Mouse (Mus musculus) embryonic facial prominence, embryonic 14.5 days (tissue): ENCODE results near the gene Ablim2. TPM values are rescaled to one million over a fixed set of nuclear protein-coding genes. Genes with fewer than 3 reads are reported as not detected.

Source experiments
- ATAC-seq: fragments of 200-750 bp; cut with Nextera tagmentation; 2 replicates; pipeline ENCODE4 v1.8.0; 2017; ENCODE audit warnings: low read depth, moderate number of reproducible peaks, moderate TSS enrichment
- DNase-seq: peaks from one replicate; pipeline ENCODE4 v3.0.0-alpha.2; 2015; ENCODE audit warnings: low spot score
- H3K27ac ChIP-seq: fragments of 300-500 bp; sonication (generic); replicated peaks from 2 replicates; pipeline ENCODE4 v1.5.1; 2014; ENCODE audit warnings: low read depth, mild to moderate bottlenecking, low read length, moderate library complexity
- H3K27me3 ChIP-seq: fragments of 300-500 bp; sonication (generic); replicated peaks from 2 replicates; pipeline ENCODE4 v1.6.1; 2014; ENCODE audit warnings: low read length; ENCODE audit not compliant: control insufficient read depth, insufficient read depth
- H3K36me3 ChIP-seq: fragments of 300-500 bp; sonication (generic); 2 replicates; pipeline ENCODE4 v1.6.1; 2014; ENCODE audit warnings: low read length, mixed read lengths; ENCODE audit not compliant: control insufficient read depth, insufficient read depth
- H3K4me1 ChIP-seq: fragments of 300-500 bp; sonication (generic); 2 replicates; pipeline ENCODE4 v1.6.1; 2014; ENCODE audit warnings: antibody characterized with exemption, low read length; ENCODE audit not compliant: control insufficient read depth, insufficient read depth
- H3K4me2 ChIP-seq: fragments of 300-500 bp; sonication (generic); 2 replicates; pipeline ENCODE4 v1.6.1; 2014; ENCODE audit warnings: low read depth, mild to moderate bottlenecking, low read length, moderate library complexity, mixed read lengths
- H3K4me3 ChIP-seq: fragments of 300-500 bp; sonication (generic); 2 replicates; pipeline ENCODE4 v1.5.1; 2014; ENCODE audit warnings: low read depth, mild to moderate bottlenecking, low read length
- H3K9ac ChIP-seq: fragments of 300-500 bp; sonication (generic); 2 replicates; pipeline ENCODE4 v1.6.1; 2014; ENCODE audit warnings: low read depth, mild to moderate bottlenecking, low read length, moderate library complexity, mixed read lengths
- H3K9me3 ChIP-seq: fragments of 300-500 bp; sonication (generic); 2 replicates; pipeline ENCODE4 v1.6.1; 2016; ENCODE audit warnings: low read length; ENCODE audit not compliant: control insufficient read depth
- WGBS: fragments of 180-500 bp; shearing (Covaris S2); extraction: QIAGEN DNeasy Blood & Tissue Kit; methylation state at CpG from one replicate; pipeline ENCODE4 v1.1.7; 2014; 5-methylcytosine and 5-hydroxymethylcytosine counted together
- polyA plus RNA-seq: library from polyadenylated mRNA; unstranded; fragments of >200 nt; fragmentation: Nextera tagmentation; extraction: Ambion mirVana; gene quantifications from 2 replicates; pipeline ENCODE4 v1.2.1, GENCODE M21; 2014

Gene Ablim2
- polyA plus RNA-seq, 1 experiment from 2014 or later: 5.4 TPM

DNA sequence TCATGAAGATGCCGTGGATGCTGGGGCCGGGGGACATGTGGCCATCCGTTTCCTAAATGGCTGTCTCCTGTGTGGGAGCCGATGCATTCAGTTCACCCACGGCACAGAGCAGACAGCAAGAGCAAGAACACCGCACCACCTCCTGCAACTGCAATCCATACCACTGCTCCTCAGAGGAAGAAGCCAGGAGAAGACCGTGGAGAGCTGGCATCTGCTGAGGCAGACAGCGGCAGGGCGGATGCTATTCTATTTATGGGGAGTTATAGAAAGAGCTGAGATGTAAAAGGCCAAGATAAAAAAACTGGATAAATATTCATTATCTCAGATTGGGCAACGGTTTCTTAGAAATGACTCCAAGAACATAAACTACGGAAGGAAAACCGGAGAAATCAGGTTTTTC lies 30.2 kb downstream of the Ablim2 start:
- Histone ChIP-seq H3K4me3 (no peak overlapping the region), H3K4me1 (no peaks in the 10 kb centered on the region), H3K27ac (no peak overlapping the region), H3K4me2 (no peak overlapping the region), H3K36me3 (no peaks in the 10 kb centered on the region), H3K27me3 (no peaks in the 10 kb centered on the region), H3K9me3 (no peaks in the 10 kb centered on the region), H3K9ac (no peak overlapping the region)
- no peak for ATAC-seq
- DNase-seq: no peak
- 85% methylated on average over 12 of the region's 12 CpGs for WGBS

DNA sequence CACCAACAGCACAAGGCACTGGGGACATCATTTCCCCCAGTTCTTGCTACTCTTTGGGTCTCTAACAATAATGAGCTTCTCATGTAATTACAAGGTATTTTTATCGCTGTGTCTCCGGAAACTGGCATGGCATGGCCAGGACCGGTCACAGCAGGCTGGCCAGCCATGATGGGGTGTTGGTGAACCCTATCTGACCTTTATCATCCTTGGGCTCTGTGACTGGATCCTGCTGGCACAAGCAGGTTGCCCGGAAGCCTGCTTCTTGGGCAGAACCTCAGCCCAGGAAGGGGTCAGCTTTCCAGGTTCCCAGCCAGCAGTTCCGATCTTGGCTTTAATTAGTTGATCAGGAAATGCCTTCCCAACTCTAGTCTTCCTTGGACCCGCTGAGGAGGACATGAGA lies 31.0 kb downstream of the Ablim2 start:
- Histone ChIP-seq H3K9ac (no peak overlapping the region), H3K27me3 (no peaks in the 10 kb centered on the region), H3K36me3 (no peaks in the 10 kb centered on the region), H3K9me3 (no peaks in the 10 kb centered on the region), H3K4me3 (no peak overlapping the region), H3K4me2 (no peak overlapping the region), H3K4me1 (no peaks in the 10 kb centered on the region), H3K27ac (no peak overlapping the region)
- DNase-seq (no peak), ATAC-seq (no peak)
- 73% methylated on average over 6 of the region's 6 CpGs for WGBS

DNA sequence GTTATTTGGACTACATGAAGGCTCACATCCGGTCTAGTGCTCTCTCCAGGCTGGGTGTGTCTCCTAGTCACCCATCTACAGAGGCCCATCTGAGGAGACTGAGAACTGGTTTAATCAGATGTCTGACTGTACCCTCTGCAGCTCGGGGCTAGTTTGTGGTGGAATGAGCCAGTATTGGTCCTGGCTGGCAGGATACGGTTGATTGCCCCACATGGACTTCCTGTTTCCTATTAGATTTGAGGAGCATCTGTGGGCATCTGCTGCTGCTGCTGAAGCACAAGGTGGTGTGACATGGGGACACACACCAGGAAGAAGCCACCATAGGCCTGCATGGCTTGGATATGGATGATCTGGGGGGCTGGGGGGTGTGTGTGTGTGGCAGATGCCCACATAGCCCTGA lies 32.0 kb downstream of the Ablim2 start:
- 73% methylated on average over 3 of the region's 3 CpGs for WGBS

DNA sequence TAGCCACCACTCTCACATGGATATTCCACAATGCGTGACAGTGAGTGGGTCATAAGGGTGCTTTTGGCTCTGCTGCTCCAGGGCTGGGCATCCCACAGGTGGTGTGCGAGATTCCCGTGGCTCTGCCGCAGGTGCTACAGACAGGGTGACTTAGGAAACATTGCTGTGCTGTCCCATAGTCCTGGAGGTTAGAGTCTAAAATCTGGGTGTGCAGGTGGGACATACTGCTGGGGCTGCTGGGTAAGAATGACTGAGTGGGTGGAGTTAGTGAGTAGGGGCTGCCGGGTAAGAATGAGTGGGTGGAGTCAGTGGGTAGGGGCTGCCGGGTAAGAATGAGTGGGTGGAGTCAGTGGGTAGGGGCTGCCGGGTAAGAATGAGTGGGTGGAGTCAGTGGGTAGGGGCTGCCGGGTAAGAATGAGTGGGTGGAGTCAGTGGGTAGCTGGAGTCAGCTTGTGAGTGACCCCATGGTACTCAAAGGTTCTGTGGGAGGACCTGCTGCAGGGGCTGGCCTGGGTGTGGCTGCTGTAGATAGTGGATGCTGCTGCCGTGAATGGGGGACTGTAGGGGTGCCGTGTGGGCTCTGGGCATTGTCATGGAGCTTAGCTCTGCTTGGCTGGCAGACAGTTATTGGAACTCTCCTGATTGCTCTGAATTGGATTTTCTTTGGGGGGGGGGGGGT lies 32.8 kb downstream of the Ablim2 start:
- no peak for ATAC-seq
- WGBS: 50% methylated on average over 10 of the region's 10 CpGs
- H3K4me2 ChIP-seq: no peak overlapping the region
- no peaks in the 10 kb centered on the region for H3K9me3 ChIP-seq
- no peaks in the 10 kb centered on the region for H3K4me1 ChIP-seq
- no peaks in the 10 kb centered on the region for H3K36me3 ChIP-seq
- no peak overlapping the region for H3K4me3 ChIP-seq
- H3K9ac ChIP-seq: no peak overlapping the region
- H3K27ac ChIP-seq: no peak overlapping the region
- DNase-seq: no peak
- H3K27me3 ChIP-seq: no peaks in the 10 kb centered on the region

More for the DNA sequence above, 32.0 kb downstream of the Ablim2 start:
- Histone ChIP-seq H3K4me1 (no peaks in the 10 kb centered on the region), H3K9ac (no peak overlapping the region), H3K27ac (no peak overlapping the region), H3K36me3 (no peaks in the 10 kb centered on the region), H3K27me3 (no peaks in the 10 kb centered on the region), H3K9me3 (no peaks in the 10 kb centered on the region), H3K4me3 (no peak overlapping the region), H3K4me2 (no peak overlapping the region)
- ATAC-seq (no peak), DNase-seq (no peak)

DNA sequence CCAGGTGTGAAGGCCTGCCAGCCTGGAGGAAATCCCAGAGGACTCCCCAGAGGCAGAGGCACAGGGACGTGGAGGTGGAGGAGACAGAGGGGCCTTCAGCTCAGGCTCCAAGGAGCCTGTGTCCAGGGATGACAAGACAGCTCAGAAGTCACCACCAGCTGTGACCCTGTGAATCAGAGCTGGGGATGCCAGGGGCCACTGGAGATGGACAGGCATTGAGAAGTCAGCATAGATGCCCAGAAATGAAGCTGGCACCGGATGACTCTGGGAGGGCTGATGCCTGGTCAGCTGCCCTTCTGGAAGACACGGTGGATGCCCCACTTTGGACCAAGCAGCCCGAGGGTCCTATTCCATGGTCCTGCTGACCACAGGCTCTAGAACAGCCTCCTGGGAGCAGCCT lies 36.3 kb downstream of the Ablim2 start:
- H3K9me3 ChIP-seq: no peaks in the 10 kb centered on the region
- ATAC-seq (no peak), DNase-seq (no peak)
- H3K4me3 ChIP-seq: no peak overlapping the region
- H3K4me2 ChIP-seq: no peak overlapping the region
- no peaks in the 10 kb centered on the region for H3K27me3 ChIP-seq
- WGBS: 79% methylated on average over 3 of the region's 4 CpGs
- no peak overlapping the region for H3K27ac ChIP-seq
- H3K36me3 ChIP-seq: no peaks in the 10 kb centered on the region
- H3K4me1 ChIP-seq: no peaks in the 10 kb centered on the region
- H3K9ac ChIP-seq: no peak overlapping the region

DNA sequence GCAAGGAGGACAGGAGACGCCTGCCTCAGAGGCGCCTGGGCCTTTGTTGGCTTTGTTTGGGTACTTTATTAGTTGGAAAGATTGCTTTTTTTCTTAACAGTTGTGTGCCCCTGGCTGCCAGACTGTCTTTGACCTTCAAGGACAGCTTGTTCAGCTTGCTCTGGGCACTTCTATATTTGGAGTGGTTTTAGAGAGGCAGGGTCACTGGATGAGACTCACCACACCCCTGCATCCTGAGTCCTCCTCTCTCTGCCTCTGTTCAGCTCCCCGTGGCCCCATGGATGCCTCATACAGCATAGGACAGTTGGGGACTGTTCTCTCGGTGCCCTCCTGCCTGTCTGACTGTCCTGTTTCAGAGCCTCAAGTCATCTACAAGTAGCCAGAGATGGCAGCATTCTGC lies 37.3 kb downstream of the Ablim2 start:
- Histone ChIP-seq H3K4me2 (no peak overlapping the region), H3K27me3 (no peaks in the 10 kb centered on the region), H3K4me3 (no peak overlapping the region), H3K9me3 (no peaks in the 10 kb centered on the region), H3K27ac (no peak overlapping the region), H3K36me3 (no peaks in the 10 kb centered on the region), H3K4me1 (no peaks in the 10 kb centered on the region), H3K9ac (no peak overlapping the region)
- WGBS: 74% methylated on average over 4 of the region's 4 CpGs
- ATAC-seq (0 out of 2 replicates have a peak, but pooled peaks have one; percentile 24), DNase-seq (no peak)

DNA sequence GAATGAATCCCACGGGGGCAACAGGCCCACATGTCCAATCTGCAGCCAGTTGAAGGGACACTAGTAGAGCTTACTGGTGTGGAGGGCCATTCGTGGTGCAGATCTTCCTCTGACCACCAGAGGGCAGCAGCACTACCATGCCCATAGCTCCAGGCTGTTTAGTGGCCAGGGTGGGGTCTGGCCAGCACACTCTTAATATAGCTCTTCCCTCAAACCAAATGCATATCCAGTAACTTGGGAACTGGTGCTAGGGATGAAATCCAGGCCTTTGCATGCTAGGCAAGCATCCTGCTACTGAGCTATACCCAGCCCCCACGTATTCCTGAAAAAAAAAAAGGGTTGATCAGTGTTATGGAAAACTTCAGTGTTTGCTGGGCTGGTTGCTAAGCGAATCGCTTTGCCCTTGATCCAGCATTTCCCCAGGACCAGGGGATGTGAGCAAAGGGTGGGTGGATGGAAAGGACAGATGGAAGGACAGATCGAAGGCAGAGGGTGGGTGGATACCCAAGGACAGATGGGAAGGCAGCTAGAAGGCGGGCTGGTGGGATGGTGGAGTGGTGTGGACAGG lies 37.9 kb downstream of the Ablim2 start:
- H3K4me2 ChIP-seq: no peak overlapping the region
- no peaks in the 10 kb centered on the region for H3K36me3 ChIP-seq
- peak; percentile 78 for DNase-seq
- H3K9ac ChIP-seq: no peak overlapping the region
- peak; percentile 75 for ATAC-seq
- no peak overlapping the region for H3K4me3 ChIP-seq
- no peaks in the 10 kb centered on the region for H3K9me3 ChIP-seq
- WGBS: 58% methylated on average over 7 of the region's 7 CpGs
- no peaks in the 10 kb centered on the region for H3K27me3 ChIP-seq
- H3K4me1 ChIP-seq: no peaks in the 10 kb centered on the region
- no peak overlapping the region for H3K27ac ChIP-seq

DNA sequence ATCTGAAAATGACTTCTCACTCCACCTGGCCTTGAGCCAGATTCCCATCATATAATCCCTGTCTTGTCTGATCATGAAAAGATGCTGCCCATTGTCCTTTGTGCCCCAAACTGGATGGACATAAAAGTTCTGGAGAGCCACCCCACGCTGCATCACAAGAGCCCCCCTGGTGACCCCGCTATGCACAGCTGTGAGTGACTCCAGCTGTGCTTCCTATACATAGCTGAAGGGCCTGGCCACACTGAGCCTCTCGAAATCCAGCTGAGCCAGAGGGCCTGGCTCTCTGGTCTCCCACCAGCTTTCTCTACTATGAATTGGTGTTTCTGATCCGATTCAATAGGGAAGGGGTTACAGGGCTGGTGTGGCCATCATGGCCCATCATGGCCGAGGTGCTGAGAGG lies 38.5 kb downstream of the Ablim2 start:
- H3K27me3 ChIP-seq: no peaks in the 10 kb centered on the region
- no peak overlapping the region for H3K27ac ChIP-seq
- ATAC-seq (no peak), DNase-seq (no peak)
- no peak overlapping the region for H3K4me3 ChIP-seq
- no peaks in the 10 kb centered on the region for H3K36me3 ChIP-seq
- no peaks in the 10 kb centered on the region for H3K9me3 ChIP-seq
- WGBS: 71% methylated on average over 5 of the region's 5 CpGs
- H3K9ac ChIP-seq: no peak overlapping the region
- no peak overlapping the region for H3K4me2 ChIP-seq
- H3K4me1 ChIP-seq: no peaks in the 10 kb centered on the region

DNA sequence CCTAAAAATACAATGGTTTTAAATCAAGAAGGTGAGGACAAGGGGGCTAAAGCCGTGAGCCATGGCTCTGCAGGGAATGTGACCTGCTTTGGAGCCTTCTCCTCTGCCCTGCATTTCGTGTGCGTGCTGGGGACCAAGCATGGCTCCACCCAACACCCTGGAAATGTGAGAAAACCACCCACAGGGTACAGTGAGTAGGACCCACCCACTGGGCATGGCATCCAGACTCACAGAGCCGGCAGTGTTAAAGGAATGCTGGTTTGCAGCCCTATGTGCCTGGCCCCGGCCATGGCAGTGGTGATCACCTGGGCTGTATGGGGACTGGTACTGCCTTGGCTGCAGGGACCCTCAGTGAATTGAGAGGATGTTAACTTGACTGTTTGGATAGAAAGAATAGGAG lies 41.4 kb downstream of the Ablim2 start:
- no peak overlapping the region for H3K9ac ChIP-seq
- no peaks in the 10 kb centered on the region for H3K27me3 ChIP-seq
- ATAC-seq (no peak), DNase-seq (no peak)
- H3K36me3 ChIP-seq: no peaks in the 10 kb centered on the region
- no peak overlapping the region for H3K4me2 ChIP-seq
- H3K27ac ChIP-seq: no peak overlapping the region
- no peak overlapping the region for H3K4me3 ChIP-seq
- 37% methylated on average over 5 of the region's 5 CpGs for WGBS
- H3K4me1 ChIP-seq: no peaks in the 10 kb centered on the region
- H3K9me3 ChIP-seq: no peaks in the 10 kb centered on the region
